ENCODE assay signal across 12 mouse cellular contexts in genomic region chr14:55857588-55857987, GRCm38 (mm10). TPM values are rescaled to one million over a fixed set of nuclear protein-coding genes. Genes with fewer than 3 reads are reported as not detected.
A peak's percentile ranks its signal among the peaks of the same experiment; 100 is the strongest.
DNase-seq lines count a peak whose midpoint lies in the region; ATAC-seq and TF ChIP-seq lines count a peak whose summit lies in the region.
"Had no signal": no experiment of that assay in that cellular context is flagged by ENCODE, and none has a peak within 500 bp of the region (broad histone marks: within the 10 kb centered on the region; RNA-seq: fewer than 3 reads in every experiment).

No protein-coding gene starts in this region.

- no peak for ATAC-seq in kidney, embryonic 16.5 days (ENCODE audit: low FRiP score, low TSS enrichment)
- no peak for ATAC-seq in heart, embryonic 13.5 days (ENCODE audit: extremely low read depth, insufficient number of reproducible peaks, low FRiP score, low TSS enrichment)
- no peak for ATAC-seq in limb, embryonic 11.5 days (ENCODE audit: insufficient number of reproducible peaks, low FRiP score, low TSS enrichment, low read depth)
- no peak for ATAC-seq in neural tube, embryonic 15.5 days (ENCODE audit: low FRiP score)

- H3K9me3 ChIP-seq in kidney, embryonic 16.5 days (ENCODE audit: low read length), result no peaks in the 10 kb centered on the region
- no peaks in the 10 kb centered on the region for H3K9me3 ChIP-seq in heart, embryonic 13.5 days
- no peaks in the 10 kb centered on the region for H3K9me3 ChIP-seq in limb, embryonic 11.5 days (ENCODE audit: control insufficient read depth, low read length)
- no peaks in the 10 kb centered on the region for H3K9me3 ChIP-seq in neural tube, embryonic 15.5 days (replicated peaks)
- H3K9me3 ChIP-seq: G1E had no signal

- 0 out of 2 replicates have a peak, but pooled peaks cover 3% of the 10 kb centered on the region for H3K36me3 ChIP-seq in kidney, embryonic 16.5 days (ENCODE audit: insufficient read depth, low read length)
- peaks cover 22% of the 10 kb centered on the region for H3K36me3 ChIP-seq in heart, embryonic 13.5 days
- H3K36me3 ChIP-seq in limb, embryonic 11.5 days (ENCODE audit: control insufficient read depth, insufficient read depth, low read length), result no peaks in the 10 kb centered on the region; the same call in 1 of the 2 replicates
- no peaks in the 10 kb centered on the region for H3K36me3 ChIP-seq in neural tube, embryonic 15.5 days
- H3K36me3 ChIP-seq: G1E had no signal

- H3K9ac ChIP-seq in kidney, embryonic 16.5 days (replicated peaks; ENCODE audit: low read length), result peak overlapping the region; percentile 34; the same call in 1 of the 2 replicates
- H3K9ac ChIP-seq in heart, embryonic 13.5 days, result peak overlapping the region; percentile 59
- no peak overlapping the region for H3K9ac ChIP-seq in limb, embryonic 11.5 days (ENCODE audit: low read length)
- H3K9ac ChIP-seq in neural tube, embryonic 15.5 days (replicated peaks), result no peak overlapping the region

- no peak for DNase-seq in kidney, postnatal 25 days
- DNase-seq in limb, embryonic 11.5 days (ENCODE audit: low spot score), result no peak
- no peak for DNase-seq in cerebellum, postnatal 14 days
- no peak for DNase-seq in layer of hippocampus, adult 2 months (ENCODE audit: low spot score in 2 of 2)
- DNase-seq: adrenal gland, adult 8-10 months; cerebellum, postnatal 36 days; thymus, postnatal 14 days had no signal

- H3K4me3 ChIP-seq in kidney, embryonic 16.5 days (ENCODE audit: low read length), result 0 out of 2 replicates have a peak overlapping the region, but pooled peaks have one; percentile 1
- H3K4me3 ChIP-seq in heart, embryonic 13.5 days, result peak overlapping the region; percentile 24
- no peak overlapping the region for H3K4me3 ChIP-seq in limb, embryonic 11.5 days (ENCODE audit: low read depth, low read length)
- H3K4me3 ChIP-seq in neural tube, embryonic 15.5 days (replicated peaks), result no peak overlapping the region
- H3K4me3 ChIP-seq in layer of hippocampus, adult 2 months, result no peak overlapping the region

- peak overlapping the region; percentile 88 for H3K4me2 ChIP-seq in kidney, embryonic 16.5 days (replicated peaks; ENCODE audit: low read depth, low read length)
- H3K4me2 ChIP-seq in heart, embryonic 13.5 days, result peak overlapping the region; percentile 86
- peak overlapping the region; percentile 21; the same call in 1 of the 2 replicates for H3K4me2 ChIP-seq in limb, embryonic 11.5 days (ENCODE audit: low read depth, severe bottlenecking)
- peak overlapping the region; percentile 15; the same call in 1 of the 2 replicates for H3K4me2 ChIP-seq in neural tube, embryonic 15.5 days

- no peaks in the 10 kb centered on the region for H3K27me3 ChIP-seq in kidney, embryonic 16.5 days (ENCODE audit: insufficient read depth, low read length)
- no peaks in the 10 kb centered on the region for H3K27me3 ChIP-seq in heart, embryonic 13.5 days (replicated peaks)
- no peaks in the 10 kb centered on the region for H3K27me3 ChIP-seq in limb, embryonic 11.5 days (ENCODE audit: control insufficient read depth, insufficient read depth, low read length)
- no peaks in the 10 kb centered on the region for H3K27me3 ChIP-seq in neural tube, embryonic 15.5 days (replicated peaks)

- peak overlapping the region; percentile 30; the same call in 1 of the 2 replicates for H3K27ac ChIP-seq in kidney, embryonic 16.5 days (ENCODE audit: low read length)
- H3K27ac ChIP-seq in heart, embryonic 13.5 days (replicated peaks), result peak overlapping the region; percentile 40; the same call in 1 of the 2 replicates
- no peak overlapping the region for H3K27ac ChIP-seq in limb, embryonic 11.5 days (replicated peaks; ENCODE audit: low read depth, low read length)
- no peak overlapping the region for H3K27ac ChIP-seq in neural tube, embryonic 15.5 days (replicated peaks)
- H3K27ac ChIP-seq in layer of hippocampus, adult 2 months, result no peak overlapping the region

- peaks cover 51% of the 10 kb centered on the region for H3K4me1 ChIP-seq in kidney, embryonic 16.5 days (ENCODE audit: insufficient read depth, low read length)
- peaks cover 83% of the 10 kb centered on the region for H3K4me1 ChIP-seq in heart, embryonic 13.5 days
- peaks cover 23% of the 10 kb centered on the region for H3K4me1 ChIP-seq in limb, embryonic 11.5 days (ENCODE audit: control insufficient read depth, insufficient read depth, low read length)
- peaks cover 62% of the 10 kb centered on the region for H3K4me1 ChIP-seq in neural tube, embryonic 15.5 days

- TF ChIP-seq CTCF in layer of hippocampus, adult 2 months (conservative IDR thresholded peaks at IDR 0.05), result no peak

- 50% methylated on average over 4 of the region's 4 CpGs for WGBS in kidney, embryonic 16.5 days
- WGBS in heart, embryonic 13.5 days, result 28% methylated on average over 4 of the region's 4 CpGs
- 55% methylated on average over 4 of the region's 4 CpGs for WGBS in limb, embryonic 11.5 days
- 67% methylated on average over 4 of the region's 4 CpGs for WGBS in neural tube, embryonic 15.5 days

RNA-seq across cellular contexts. Expression of gene Nynrin, which starts 3.8 kb away (rescaled TPM):
- polyA plus RNA-seq in kidney, embryonic 16.5 days (2015; fragmentation: Nextera tagmentation; extraction: Ambion mirVana), result 22.5 and 25.1 TPM in 2 replicates
- 16.5 and 18.2 TPM in 2 replicates for polyA plus RNA-seq in heart, embryonic 13.5 days (2015; fragmentation: Nextera tagmentation; extraction: Ambion mirVana)
- polyA plus RNA-seq in limb, embryonic 11.5 days (2014; fragmentation: Nextera tagmentation; extraction: Ambion mirVana), result 21.6 and 24.7 TPM in 2 replicates
- 9.5 and 10.8 TPM in 2 replicates for polyA plus RNA-seq in neural tube, embryonic 15.5 days (2015; fragmentation: Nextera tagmentation; extraction: Ambion mirVana)
- total RNA-seq in layer of hippocampus, adult 2 months (2021), result 1 to 10 TPM; 7.9 to 8.9 TPM

RNA-seq across cellular contexts. Expression of gene Cbln3, which starts 26.6 kb away (rescaled TPM):
- polyA plus RNA-seq in kidney, embryonic 16.5 days (2015; fragmentation: Nextera tagmentation; extraction: Ambion mirVana), result 0.42 and 0.74 TPM in 2 replicates
- polyA plus RNA-seq in heart, embryonic 13.5 days (2015; fragmentation: Nextera tagmentation; extraction: Ambion mirVana), result 0.27 and 0.31 TPM in 2 replicates
- 0.11 and 0.27 TPM in 2 replicates for polyA plus RNA-seq in limb, embryonic 11.5 days (2014; fragmentation: Nextera tagmentation; extraction: Ambion mirVana)
- 0.45 and 0.58 TPM in 2 replicates for polyA plus RNA-seq in neural tube, embryonic 15.5 days (2015; fragmentation: Nextera tagmentation; extraction: Ambion mirVana)
- total RNA-seq in layer of hippocampus, adult 2 months (2021), result under 1 TPM; 0.32 to 0.54 TPM
- total RNA-seq: gastrocnemius, adult 18-20 months had no signal

RNA-seq across cellular contexts. Expression of gene Khnyn, which starts 27.2 kb away (rescaled TPM):
- polyA plus RNA-seq in kidney, embryonic 16.5 days (2015; fragmentation: Nextera tagmentation; extraction: Ambion mirVana), result 18.7 and 19.3 TPM in 2 replicates
- 9.5 and 9.8 TPM in 2 replicates for polyA plus RNA-seq in heart, embryonic 13.5 days (2015; fragmentation: Nextera tagmentation; extraction: Ambion mirVana)
- polyA plus RNA-seq in limb, embryonic 11.5 days (2014; fragmentation: Nextera tagmentation; extraction: Ambion mirVana), result 17.4 and 18.4 TPM in 2 replicates
- 11.0 and 11.9 TPM in 2 replicates for polyA plus RNA-seq in neural tube, embryonic 15.5 days (2015; fragmentation: Nextera tagmentation; extraction: Ambion mirVana)
- total RNA-seq in layer of hippocampus, adult 2 months (2021), result 10 to 100 TPM; 13.2 to 14.7 TPM

RNA-seq across cellular contexts. Expression of gene Nfatc4, which starts 34.6 kb away (rescaled TPM):
- polyA plus RNA-seq in kidney, embryonic 16.5 days (2015; fragmentation: Nextera tagmentation; extraction: Ambion mirVana), result 38.2 and 38.7 TPM in 2 replicates
- 12.5 and 14.0 TPM in 2 replicates for polyA plus RNA-seq in heart, embryonic 13.5 days (2015; fragmentation: Nextera tagmentation; extraction: Ambion mirVana)
- 105 and 106 TPM in 2 replicates for polyA plus RNA-seq in limb, embryonic 11.5 days (2014; fragmentation: Nextera tagmentation; extraction: Ambion mirVana)
- 9.8 and 11.5 TPM in 2 replicates for polyA plus RNA-seq in neural tube, embryonic 15.5 days (2015; fragmentation: Nextera tagmentation; extraction: Ambion mirVana)
- 1 to 10 TPM; 2.6 TPM for total RNA-seq in layer of hippocampus, adult 2 months (2021)
- polyA plus RNA-seq: G1E had no signal

RNA-seq across cellular contexts. Expression of gene Sdr39u1, which starts 42.5 kb away (rescaled TPM):
- 71.1 and 75.8 TPM in 2 replicates for polyA plus RNA-seq in kidney, embryonic 16.5 days (2015; fragmentation: Nextera tagmentation; extraction: Ambion mirVana)
- 48.2 and 51.6 TPM in 2 replicates for polyA plus RNA-seq in heart, embryonic 13.5 days (2015; fragmentation: Nextera tagmentation; extraction: Ambion mirVana)
- polyA plus RNA-seq in limb, embryonic 11.5 days (2014; fragmentation: Nextera tagmentation; extraction: Ambion mirVana), result 67.2 and 70.2 TPM in 2 replicates
- polyA plus RNA-seq in neural tube, embryonic 15.5 days (2015; fragmentation: Nextera tagmentation; extraction: Ambion mirVana), result 148 and 166 TPM in 2 replicates
- 10 to 100 TPM; 63.5 to 78.7 TPM for total RNA-seq in layer of hippocampus, adult 2 months (2021)
- polyA plus RNA-seq: G1E had no signal

Comparison
In these comparisons a context has a peak if more than half of its experiments do, and no peak if none do; other contexts are left out.
1. H3K27ac ChIP-seq: peak in kidney, embryonic 16.5 days (single experiment) and heart, embryonic 13.5 days (single experiment); none in limb, embryonic 11.5 days (single experiment), neural tube, embryonic 15.5 days (single experiment) and layer of hippocampus, adult 2 months (single experiment).
2. H3K4me2 ChIP-seq: peak in every context shown above with its lines; median percentile 88 in kidney, embryonic 16.5 days; 86 in heart, embryonic 13.5 days; 21 in limb, embryonic 11.5 days; 15 in neural tube, embryonic 15.5 days.
3. H3K4me3 ChIP-seq: peak in kidney, embryonic 16.5 days (single experiment) and heart, embryonic 13.5 days (single experiment); none in limb, embryonic 11.5 days (single experiment), neural tube, embryonic 15.5 days (single experiment) and layer of hippocampus, adult 2 months (single experiment).
4. H3K9ac ChIP-seq: peak in kidney, embryonic 16.5 days (single experiment) and heart, embryonic 13.5 days (single experiment); none in limb, embryonic 11.5 days (single experiment) and neural tube, embryonic 15.5 days (single experiment).